Mouse (Mus musculus) C2C12 (cell line): ENCODE measurements around the gene Abt1. TPM values are rescaled to one million over a fixed set of nuclear protein-coding genes. Genes with fewer than 3 reads are reported as not detected.

Experiments used
- H3K27me3 ChIP-seq: one replicate; pipeline ENCODE4 v1.6.1; 2011; ENCODE audit not compliant: control insufficient read depth, insufficient read depth, insufficient read length
- H3K36me3 ChIP-seq: one replicate; pipeline ENCODE4 v1.6.1; 2011; ENCODE audit not compliant: control insufficient read depth, insufficient read depth
- H3K4me3 ChIP-seq: one replicate; pipeline ENCODE4 v1.5.1; 2011; ENCODE audit warnings: mild to moderate bottlenecking, control low read depth; ENCODE audit not compliant: poor library complexity, insufficient read depth, severe bottlenecking
- H3K79me2 ChIP-seq: one replicate; pipeline ENCODE4 v1.6.1; 2011; ENCODE audit not compliant: control insufficient read depth, insufficient read depth
- H3K79me3 ChIP-seq: one replicate; pipeline ENCODE4 v1.6.1; 2011; ENCODE audit warnings: low read depth, control low read depth
- H3ac ChIP-seq: one replicate; pipeline ENCODE3; 2011; ENCODE audit warnings: low read depth; ENCODE audit not compliant: control insufficient read depth, insufficient read length
- CEBPB ChIP-seq: IDR thresholded peaks from one replicate; pipeline ENCODE4 v1.6.1; 2011; ENCODE audit warnings: low read depth, mild to moderate bottlenecking, control low read depth, moderate library complexity
- CTCF ChIP-seq: IDR thresholded peaks from one replicate; pipeline ENCODE4 v1.5.1; 2011; ENCODE audit not compliant: control insufficient read depth, insufficient read depth, insufficient read length
- FOSL1 ChIP-seq: IDR thresholded peaks from one replicate; pipeline ENCODE4 v1.8.0; 2011; ENCODE audit warnings: mild to moderate bottlenecking, low read length; ENCODE audit not compliant: poor library complexity, insufficient read depth, severe bottlenecking
- MAX ChIP-seq: IDR thresholded peaks from one replicate; pipeline ENCODE4 v1.6.1; 2011; ENCODE audit warnings: mild to moderate bottlenecking, control low read depth
- MYOD1 ChIP-seq: IDR thresholded peaks from one replicate; pipeline ENCODE4 v1.6.1; 2011; ENCODE audit warnings: low read depth; ENCODE audit not compliant: control insufficient read depth, insufficient read length
- MYOG ChIP-seq: IDR thresholded peaks from one replicate; pipeline ENCODE4 v1.6.1; 2011; ENCODE audit not compliant: control insufficient read depth, insufficient read length; ENCODE audit errors: extremely low read depth
- USF1 ChIP-seq: IDR thresholded peaks from one replicate; pipeline ENCODE4 v1.6.1; 2011; ENCODE audit warnings: low read depth, mild to moderate bottlenecking, control low read depth, moderate library complexity
- polyA plus RNA-seq: library from polyadenylated mRNA; unstranded; fragments of >200 nt; fragmentation: generic; extraction: Trizol; gene quantifications from one replicate; pipeline ENCODE4 v1.2.1, GENCODE M21; 2012; ENCODE audit warnings: missing spikeins

Gene Abt1
- polyA plus RNA-seq, 1 experiment: 11.2 TPM

DNA sequence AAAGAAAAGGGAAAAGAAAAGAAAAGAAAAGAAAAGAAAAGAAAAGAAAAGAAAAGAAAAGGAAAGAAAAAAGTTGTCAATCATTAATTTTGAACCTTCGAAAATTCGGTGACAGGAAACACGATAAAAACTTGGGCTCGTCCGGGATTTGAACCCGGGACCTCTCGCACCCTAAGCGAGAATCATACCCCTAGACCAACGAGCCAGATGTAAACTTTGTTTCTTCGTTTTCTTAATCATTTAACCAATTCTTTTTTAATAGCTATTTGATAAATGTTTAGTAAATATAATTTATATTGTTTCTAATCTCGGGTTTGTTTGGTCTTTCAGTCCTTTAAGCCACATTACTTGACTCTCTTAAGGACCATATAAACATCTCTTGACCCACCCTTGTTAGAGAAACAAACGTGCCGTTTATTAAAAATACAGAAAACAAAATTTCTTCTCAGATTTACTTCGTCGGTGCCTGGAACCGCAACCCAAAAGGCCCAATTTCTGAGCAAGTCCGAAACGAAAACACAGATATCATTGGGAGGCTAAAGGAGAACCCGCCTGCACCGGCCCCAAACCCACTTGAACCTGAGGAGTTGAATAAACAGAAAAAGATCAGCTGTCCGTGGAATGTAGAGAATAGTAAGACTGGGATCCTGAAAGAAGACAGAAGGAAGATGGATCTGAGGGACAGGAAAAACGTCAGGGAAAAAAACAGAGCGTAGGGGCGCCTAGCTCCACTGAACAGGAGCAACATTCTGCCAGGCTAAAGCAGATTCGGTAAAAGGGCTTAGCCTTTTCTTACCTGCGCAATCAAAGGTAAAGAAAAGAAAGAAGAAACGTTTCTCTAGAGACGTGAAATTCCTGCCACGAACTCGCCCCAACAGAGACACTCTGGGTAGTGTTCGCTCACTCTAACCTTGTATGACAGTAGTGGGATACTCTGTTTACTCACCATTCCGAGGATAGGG lies 13.5 kb upstream of the Abt1 start:
- H3K36me3 ChIP-seq: no peaks in the 10 kb centered on the region
- H3K79me3 ChIP-seq: no peaks in the 10 kb centered on the region
- H3K4me3 ChIP-seq: peak overlapping the region; percentile 40
- peak overlapping the region; percentile 56 for H3ac ChIP-seq
- no peaks in the 10 kb centered on the region for H3K79me2 ChIP-seq
- no peak for TF ChIP-seq MYOD1
- no peak for TF ChIP-seq MAX
- TF ChIP-seq CEBPB: no peak
- TF ChIP-seq USF1: no peak
- no peaks in the 10 kb centered on the region for H3K27me3 ChIP-seq

DNA sequence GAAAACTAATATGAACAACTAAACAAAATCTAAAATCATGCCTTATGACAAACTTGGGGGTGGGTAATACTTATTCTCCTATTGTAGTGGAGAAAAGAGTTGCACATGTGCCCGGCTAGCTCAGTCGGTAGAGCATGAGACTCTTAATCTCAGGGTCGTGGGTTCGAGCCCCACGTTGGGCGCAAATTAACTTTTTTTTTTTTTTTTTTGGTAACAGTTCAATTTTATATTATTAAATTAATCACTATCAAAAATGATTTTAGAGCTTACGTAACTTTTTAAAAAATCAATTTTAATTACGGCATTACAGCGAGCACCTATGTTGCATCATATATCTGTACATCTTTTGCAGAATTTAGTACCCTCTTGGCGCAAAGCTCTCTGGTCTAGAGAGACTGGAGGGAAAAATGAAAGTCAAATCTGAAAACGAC lies 12.6 kb upstream of the Abt1 start:
- no peaks in the 10 kb centered on the region for H3K27me3 ChIP-seq
- H3K79me3 ChIP-seq: no peaks in the 10 kb centered on the region
- H3K4me3 ChIP-seq: peak overlapping the region; percentile 33
- no peaks in the 10 kb centered on the region for H3K36me3 ChIP-seq
- no peaks in the 10 kb centered on the region for H3K79me2 ChIP-seq
- TF ChIP-seq CEBPB (no peak), CTCF (no peak), FOSL1 (no peak), MYOD1 (no peak), MAX (no peak), MYOG (no peak), USF1 (no peak)
- H3ac ChIP-seq: no peak overlapping the region

DNA sequence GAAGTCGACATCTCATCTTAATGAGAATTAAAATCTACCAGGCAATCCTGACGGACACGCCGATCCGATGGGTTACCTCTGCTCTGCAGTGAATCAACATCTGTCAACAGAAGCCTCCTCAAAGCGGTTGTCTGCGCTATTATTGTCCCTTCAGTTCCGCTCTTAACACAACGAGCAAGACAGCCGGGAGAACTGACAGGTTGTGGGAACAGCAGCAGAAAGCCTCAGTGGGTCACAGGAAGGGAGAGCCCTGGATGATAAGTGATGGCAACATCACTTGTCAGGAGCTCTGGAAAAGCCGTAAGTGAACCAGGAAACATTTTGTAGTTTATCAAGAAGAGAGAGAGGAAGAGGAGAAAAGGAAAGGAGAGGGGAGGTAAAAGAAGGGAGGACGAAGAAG lies 12.0 kb upstream of the Abt1 start:
- peak overlapping the region; percentile 33 for H3K4me3 ChIP-seq
- H3K79me3 ChIP-seq: no peaks in the 10 kb centered on the region
- no peaks in the 10 kb centered on the region for H3K27me3 ChIP-seq
- peak overlapping the region; percentile 74 for H3ac ChIP-seq
- no peaks in the 10 kb centered on the region for H3K79me2 ChIP-seq
- TF ChIP-seq FOSL1: no peak
- no peaks in the 10 kb centered on the region for H3K36me3 ChIP-seq

DNA sequence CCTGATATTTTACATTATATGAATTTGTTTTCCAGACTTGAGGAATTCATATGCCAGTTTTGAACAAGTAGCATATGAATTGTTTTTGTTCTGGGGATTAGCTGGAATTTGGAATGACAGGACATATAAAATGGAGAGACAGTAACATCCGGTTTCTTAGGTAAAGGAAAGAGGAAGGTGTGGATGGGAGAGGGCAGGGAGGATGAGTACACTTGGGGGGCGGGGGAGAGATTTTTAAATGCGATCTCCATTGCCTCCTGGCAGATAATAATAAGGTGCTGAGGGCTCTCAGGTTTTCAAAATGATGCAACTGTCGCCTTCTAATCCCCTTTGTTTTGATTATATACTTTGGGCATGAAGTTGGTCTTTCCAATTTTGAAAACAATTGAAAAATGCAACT lies 11.6 kb upstream of the Abt1 start:
- no peaks in the 10 kb centered on the region for H3K79me2 ChIP-seq
- H3K79me3 ChIP-seq: no peaks in the 10 kb centered on the region
- H3K27me3 ChIP-seq: no peaks in the 10 kb centered on the region
- H3K4me3 ChIP-seq: peak overlapping the region; percentile 33
- no peak overlapping the region for H3ac ChIP-seq
- no peak for TF ChIP-seq MYOG
- TF ChIP-seq MYOD1: no peak
- TF ChIP-seq MAX: no peak
- TF ChIP-seq CEBPB: no peak
- no peak for TF ChIP-seq USF1
- TF ChIP-seq FOSL1: no peak
- TF ChIP-seq CTCF: no peak
- H3K36me3 ChIP-seq: no peaks in the 10 kb centered on the region

DNA sequence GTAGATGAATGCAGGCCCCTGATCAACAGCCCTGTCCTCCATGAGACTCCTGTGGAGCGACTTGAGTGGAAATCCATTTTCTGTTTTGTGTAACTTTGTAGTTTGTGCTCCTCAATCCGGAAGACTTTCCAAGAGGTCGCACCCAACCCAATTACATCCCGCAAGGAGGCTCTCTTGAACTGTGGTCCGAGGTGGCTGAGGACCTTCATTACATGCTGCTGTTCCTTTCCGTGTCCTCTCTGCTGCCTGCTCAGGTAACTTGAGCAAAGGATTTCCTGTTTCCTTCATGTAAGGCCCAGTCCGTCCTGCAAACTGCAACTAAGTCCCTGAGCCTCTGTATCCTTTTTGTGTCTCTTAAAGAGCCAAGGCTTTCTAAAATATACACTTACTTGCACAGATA lies 10.8 kb upstream of the Abt1 start:
- no peak overlapping the region for H3ac ChIP-seq
- H3K36me3 ChIP-seq: no peaks in the 10 kb centered on the region
- no peak overlapping the region for H3K4me3 ChIP-seq
- no peaks in the 10 kb centered on the region for H3K79me2 ChIP-seq
- H3K79me3 ChIP-seq: no peaks in the 10 kb centered on the region
- no peak for TF ChIP-seq USF1
- TF ChIP-seq CTCF: no peak
- TF ChIP-seq MYOD1: no peak
- TF ChIP-seq CEBPB: no peak
- no peak for TF ChIP-seq MYOG
- TF ChIP-seq FOSL1: no peak
- TF ChIP-seq MAX: no peak
- H3K27me3 ChIP-seq: no peaks in the 10 kb centered on the region

DNA sequence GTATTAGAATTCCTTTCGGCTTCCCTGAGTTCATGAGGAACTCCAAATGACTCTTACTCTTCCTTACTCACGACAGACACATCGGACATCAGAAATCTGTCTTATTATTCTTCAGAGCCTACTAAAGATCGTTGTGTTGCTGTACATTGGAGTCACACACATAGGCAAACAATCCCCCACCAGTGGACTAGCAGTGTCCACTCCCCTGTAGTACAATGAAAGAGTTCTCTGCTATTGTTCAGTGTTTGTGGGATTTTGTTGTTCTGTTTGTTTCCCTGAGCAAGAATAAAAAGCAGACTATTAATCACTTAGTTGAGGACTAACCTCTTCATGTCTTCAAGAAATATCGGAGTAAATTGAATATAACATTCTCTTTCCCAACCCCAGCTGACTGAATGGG lies 10.1 kb upstream of the Abt1 start:
- no peak overlapping the region for H3ac ChIP-seq
- no peak for TF ChIP-seq FOSL1
- no peak for TF ChIP-seq MYOG
- no peak for TF ChIP-seq CEBPB
- no peak for TF ChIP-seq MYOD1
- no peak for TF ChIP-seq CTCF
- TF ChIP-seq USF1: no peak
- no peak for TF ChIP-seq MAX
- H3K79me3 ChIP-seq: no peaks in the 10 kb centered on the region
- H3K79me2 ChIP-seq: no peaks in the 10 kb centered on the region
- H3K27me3 ChIP-seq: no peaks in the 10 kb centered on the region
- H3K36me3 ChIP-seq: no peaks in the 10 kb centered on the region
- H3K4me3 ChIP-seq: no peak overlapping the region
